Mouse (Mus musculus): ENCODE results near the gene Zfp277.

- TF ChIP-seq POLR2A (IDR thresholded peaks at IDR 0.05; ENCODE audit: extremely low read depth, insufficient read depth, low read length), result no peak
- no peak for TF ChIP-seq CTCF (IDR thresholded peaks at IDR 0.05; ENCODE audit: extremely low read depth, insufficient read depth, low read length)
Measured at GRCm38 (mm10) chr12:40447561-40448355, 2.1 kb upstream of the Zfp277 start.
